Mouse (Mus musculus) brain, embryonic 14.5 days (tissue): Measurements from ENCODE around the gene Fktn. TPM values are rescaled to one million over a fixed set of nuclear protein-coding genes. Genes with fewer than 3 reads are reported as not detected.

ENCODE experiments used
- DNase-seq: peaks from one replicate; pipeline ENCODE4 v3.0.0-alpha.2; 2011; ENCODE audit warnings: low read depth
- CTCF ChIP-seq: fragments of 200-500 bp; IDR thresholded peaks from 2 replicates; pipeline ENCODE4 v1.5.1; 2012; ENCODE audit warnings: inconsistent platforms, mild to moderate bottlenecking, moderate library complexity, borderline replicate concordance; ENCODE audit not compliant: insufficient read depth, insufficient read length; ENCODE audit errors: extremely low read depth
- POLR2A ChIP-seq: fragments of 200-500 bp; IDR thresholded peaks from 2 replicates; pipeline ENCODE4 v1.6.1; 2012; ENCODE audit warnings: mild to moderate bottlenecking, inconsistent platforms, borderline replicate concordance; ENCODE audit not compliant: poor library complexity, insufficient read depth, insufficient read length, severe bottlenecking; ENCODE audit errors: extremely low read depth
- polyA plus RNA-seq: library from polyadenylated mRNA; depleted of rRNA; stranded (reverse); fragments of >200 nt; gene quantifications from 2 replicates; pipeline ENCODE4 v1.2.3, GENCODE M21; 2012; rRNA removed

The Fktn gene
- polyA plus RNA-seq, 1 experiment, result 16.0 TPM

DNA sequence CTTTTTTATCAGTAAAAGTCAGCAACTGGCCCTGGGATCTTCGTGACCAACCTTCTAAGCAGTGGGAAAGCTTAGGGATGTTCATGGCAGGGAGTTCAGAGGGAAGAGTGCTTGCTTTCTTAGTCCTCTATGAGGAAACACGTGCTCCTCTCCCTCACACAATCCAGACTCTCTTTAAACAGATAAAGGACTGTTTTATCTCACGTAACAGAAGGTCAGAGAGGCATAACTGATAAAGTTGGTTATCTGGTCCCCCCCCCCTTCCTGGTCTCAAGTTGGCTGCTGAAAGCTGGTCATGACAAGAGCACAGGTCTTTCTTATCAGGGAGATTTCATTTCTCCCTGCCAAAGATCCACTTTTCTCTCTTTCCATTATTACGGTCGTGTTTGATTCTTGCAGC, 104.5 kb downstream of the Fktn start:
- TF ChIP-seq CTCF (no peak), POLR2A (no peak)
- DNase-seq, result no peak

DNA sequence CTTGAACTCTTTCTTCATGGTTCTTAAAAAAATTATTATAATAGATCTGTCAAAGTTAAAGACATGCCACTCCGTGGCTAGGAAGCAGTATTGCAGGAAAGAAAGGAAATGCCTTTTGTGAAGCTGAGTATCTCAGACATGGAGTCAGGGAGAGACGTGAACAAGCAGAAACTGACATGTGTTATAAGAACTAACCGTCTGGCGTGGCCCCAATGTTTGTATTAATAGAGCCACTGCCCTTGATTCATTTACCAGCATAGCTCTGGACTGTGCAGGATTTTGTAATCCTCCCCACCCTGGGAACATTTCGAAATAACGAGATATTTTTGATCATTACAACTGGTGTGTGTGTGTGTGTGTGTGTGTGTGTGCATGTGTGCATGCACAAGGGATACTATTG, 109.9 kb downstream of the Fktn start:
- DNase-seq, result peak; percentile 29

DNA sequence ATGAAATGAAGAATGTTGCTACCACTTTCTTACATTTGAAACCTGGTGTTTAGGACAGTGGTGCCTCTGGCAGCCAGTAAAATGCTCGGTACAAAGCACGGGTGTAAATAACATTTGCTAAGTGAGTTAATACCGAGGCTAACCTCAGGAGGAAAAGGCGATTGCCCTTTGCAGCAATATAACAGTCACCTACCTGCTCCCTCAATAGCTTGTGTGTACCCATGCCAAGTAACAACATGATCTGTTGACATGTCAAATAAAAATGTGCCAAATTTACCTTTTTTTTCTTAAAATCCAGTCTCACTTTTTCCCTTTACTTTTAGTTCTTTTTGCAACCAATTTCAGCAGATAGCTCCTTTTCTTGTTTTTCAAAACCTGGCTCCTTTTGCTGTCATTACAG, 111.0 kb downstream of the Fktn start:
- DNase-seq, result no peak
- TF ChIP-seq POLR2A, result no peak
- no peak for TF ChIP-seq CTCF

More for the DNA sequence above, 109.9 kb downstream of the Fktn start:
- no peak for TF ChIP-seq POLR2A
- TF ChIP-seq CTCF, result no peak

DNA sequence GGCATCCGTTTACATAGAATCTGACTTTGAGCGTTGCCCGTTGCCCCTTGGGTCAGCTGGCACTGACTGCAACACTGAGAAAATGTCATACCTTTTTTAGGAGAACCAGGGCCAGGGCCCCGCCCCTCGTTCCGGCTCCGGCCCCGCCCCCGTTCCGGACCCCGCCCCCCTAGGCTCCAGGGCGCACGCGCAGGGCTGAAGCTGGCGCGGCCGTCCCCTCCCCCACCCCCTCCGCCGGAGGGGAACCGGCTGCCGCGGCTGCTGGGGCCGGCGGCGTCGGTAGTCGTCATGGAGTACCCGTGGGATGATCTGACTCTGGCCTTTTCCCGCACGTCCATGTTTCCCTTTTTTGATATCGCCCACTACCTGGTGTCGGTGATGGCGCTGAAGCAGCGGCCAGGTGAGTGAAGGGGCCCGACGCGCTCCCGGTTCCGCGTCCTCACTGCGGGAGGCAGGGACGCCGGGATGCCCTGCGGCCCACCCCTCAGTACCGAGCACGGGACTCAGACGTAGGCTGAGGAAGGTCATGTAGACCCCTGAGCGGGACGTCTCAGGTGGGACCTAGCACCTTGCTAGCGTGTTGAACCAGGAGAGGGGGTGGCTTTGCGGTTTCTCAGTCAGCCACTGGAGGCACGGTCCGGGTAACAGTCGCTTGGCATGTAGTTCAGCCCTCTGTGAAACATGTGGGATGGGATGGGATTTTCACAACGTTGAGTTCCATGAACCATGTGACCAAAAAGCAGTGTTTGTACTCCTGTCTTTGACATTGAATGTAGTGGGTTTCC, 112.2 kb downstream of the Fktn start, which contains the start of gene Tmem38b:
Tmem38b (plus strand) TSS at position 225 of the 785 bp plus-strand sequence.
- DNase-seq, result peak; percentile 86
- peak; percentile 89 for TF ChIP-seq POLR2A
- peak; percentile 47 for TF ChIP-seq CTCF

DNA sequence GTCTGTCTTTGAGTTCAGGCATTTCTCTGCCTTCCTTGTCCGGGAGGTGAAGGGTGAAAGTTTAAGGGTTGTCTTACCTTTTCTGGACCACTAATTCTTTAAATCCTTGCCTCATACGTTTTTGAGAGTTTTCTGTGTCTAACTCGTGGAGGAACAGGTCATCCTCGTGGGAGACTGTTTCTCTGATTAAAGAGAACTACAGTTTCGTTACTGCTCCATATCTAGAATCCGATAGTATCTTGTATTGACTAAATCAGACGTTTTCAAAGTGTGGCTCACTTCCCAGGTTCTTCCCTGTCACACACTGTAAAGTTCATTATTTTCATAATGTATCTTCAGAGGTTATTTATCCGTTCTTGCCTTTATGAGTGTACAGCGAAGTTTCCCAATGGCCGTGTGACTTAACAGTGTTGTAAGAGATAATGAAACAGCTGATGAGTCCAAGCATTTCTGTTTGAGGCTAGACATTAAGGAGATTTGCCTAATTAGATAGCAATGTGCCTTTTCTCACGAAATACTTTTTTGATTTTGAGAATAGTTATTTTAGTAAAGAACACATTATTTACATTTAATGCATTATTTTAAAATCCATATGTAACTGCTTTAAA, 112.9 kb downstream of the Fktn start:
- DNase-seq, result no peak
- TF ChIP-seq POLR2A, result no peak
- TF ChIP-seq CTCF, result no peak

Other genes with a start within 250 kb of the Fktn start
- 24.9 and 27.1 TPM in 2 replicates for gene Fsd1l, start 82.5 kb upstream of the Fktn start, polyA plus RNA-seq
- 8.8 and 13.0 TPM in 2 replicates for gene Tal2, start 65.7 kb downstream of the Fktn start, polyA plus RNA-seq
- 3.6 and 7.0 TPM in 2 replicates for gene Tmem38b, start 112.0 kb downstream of the Fktn start, polyA plus RNA-seq